Mouse (Mus musculus) kidney, embryonic 14.5 days (tissue): ENCODE results near the gene Tmsb15a. TPM values are rescaled to one million over a fixed set of nuclear protein-coding genes. Genes with fewer than 3 reads are reported as not detected.

ENCODE experiments used
- ATAC-seq: fragments of 200-750 bp; cut with Nextera tagmentation; 2 replicates; pipeline ENCODE4 v1.8.0; 2017; ENCODE audit warnings: moderate number of reproducible peaks, mild to moderate bottlenecking, moderate TSS enrichment, moderate library complexity; ENCODE audit not compliant: low FRiP score, low TSS enrichment
- H3K27ac ChIP-seq: fragments of 300-500 bp; sonication (generic); 2 replicates; pipeline ENCODE4 v1.5.1; 2014; ENCODE audit warnings: low read depth, mild to moderate bottlenecking, low read length, moderate library complexity, mixed read lengths
- H3K27me3 ChIP-seq: fragments of 300-500 bp; sonication (generic); 2 replicates; pipeline ENCODE4 v1.6.1; 2014; ENCODE audit warnings: mild to moderate bottlenecking, low read length; ENCODE audit not compliant: control insufficient read depth, insufficient read depth
- H3K36me3 ChIP-seq: fragments of 300-500 bp; sonication (generic); 2 replicates; pipeline ENCODE4 v1.6.1; 2014; ENCODE audit warnings: low read length, mixed read lengths; ENCODE audit not compliant: control insufficient read depth, insufficient read depth
- H3K4me1 ChIP-seq: fragments of 300-500 bp; sonication (generic); 2 replicates; pipeline ENCODE4 v1.6.1; 2014; ENCODE audit warnings: low read length, mixed read lengths; ENCODE audit not compliant: control insufficient read depth, insufficient read depth
- H3K4me2 ChIP-seq: fragments of 300-500 bp; sonication (generic); replicated peaks from 2 replicates; pipeline ENCODE4 v1.6.1; 2014; ENCODE audit warnings: low read depth, mild to moderate bottlenecking, low read length
- H3K4me3 ChIP-seq: fragments of 300-500 bp; sonication (generic); 2 replicates; pipeline ENCODE4 v1.5.1; 2014; ENCODE audit warnings: mild to moderate bottlenecking, low read length
- H3K9ac ChIP-seq: fragments of 300-500 bp; sonication (generic); 2 replicates; pipeline ENCODE4 v1.6.1; 2014; ENCODE audit warnings: low read depth, mild to moderate bottlenecking, low read length, moderate library complexity
- H3K9me3 ChIP-seq: fragments of 300-500 bp; sonication (generic); 2 replicates; pipeline ENCODE4 v1.6.1; 2016; ENCODE audit warnings: low read length; ENCODE audit not compliant: control insufficient read depth
- WGBS: fragments of 180-500 bp; shearing (Covaris S2); extraction: QIAGEN DNeasy Blood & Tissue Kit; methylation state at CpG from one replicate; pipeline ENCODE4 v1.1.7; 2014; 5-methylcytosine and 5-hydroxymethylcytosine counted together
- microRNA-seq: library from miRNA; unstranded; fragments of <30 nt; microRNA quantifications from one replicate; pipeline ENCODE4, GENCODE M21; 2016
- polyA plus RNA-seq: library from polyadenylated mRNA; unstranded; fragments of >200 nt; fragmentation: Nextera tagmentation; extraction: Ambion mirVana; gene quantifications from 2 replicates; pipeline ENCODE4 v1.2.1, GENCODE M21; 2014

The Tmsb15a gene
- polyA plus RNA-seq, 1 experiment from 2014 or later: not detected

DNA sequence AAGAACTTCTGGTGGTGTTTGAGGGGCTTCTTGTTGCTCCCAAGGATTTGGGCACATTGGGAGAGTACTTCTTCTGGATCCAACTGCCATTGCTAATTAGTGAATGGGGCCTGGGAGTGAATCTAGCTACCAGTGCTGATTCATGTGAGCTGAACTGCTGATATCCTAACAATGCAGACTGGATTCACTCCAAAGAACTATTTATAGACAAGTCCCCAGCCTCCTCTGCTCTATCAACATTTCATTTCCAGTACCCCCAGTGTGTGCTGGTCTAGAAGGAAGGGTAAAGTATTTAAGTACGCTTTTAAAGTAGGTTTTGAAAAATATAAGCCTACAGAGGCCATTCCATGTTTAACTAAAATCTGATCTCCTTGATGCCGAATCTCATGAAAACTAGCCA lies 12.2 kb downstream of the Tmsb15a start:
- no peaks in the 10 kb centered on the region for H3K9me3 ChIP-seq
- no peak overlapping the region for H3K9ac ChIP-seq
- H3K27ac ChIP-seq: no peak overlapping the region
- H3K4me2 ChIP-seq: no peak overlapping the region
- no peak for ATAC-seq
- H3K4me3 ChIP-seq: no peak overlapping the region
- no peaks in the 10 kb centered on the region for H3K4me1 ChIP-seq
- WGBS: 76% methylated on average over 2 of the region's 2 CpGs
- no peaks in the 10 kb centered on the region for H3K27me3 ChIP-seq
- no peaks in the 10 kb centered on the region for H3K36me3 ChIP-seq

DNA sequence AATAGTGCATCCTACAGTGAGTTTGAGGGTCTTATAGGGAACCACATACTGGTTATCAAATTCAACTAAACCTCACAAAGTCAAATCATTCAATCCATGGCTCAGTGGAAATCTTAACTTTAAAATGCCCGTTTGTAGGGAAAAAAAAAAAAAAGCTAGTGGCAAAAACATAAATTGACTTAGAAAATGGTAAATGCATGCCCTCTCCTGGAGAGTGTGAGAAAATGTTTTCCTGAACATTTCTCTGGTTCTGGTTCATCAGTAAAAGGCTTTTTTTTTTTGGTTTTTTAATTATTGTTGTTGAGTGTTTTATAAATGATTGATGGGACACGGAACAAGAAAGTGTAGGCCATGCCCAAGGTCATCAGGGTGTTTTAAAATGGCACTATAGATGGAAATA lies 20.7 kb downstream of the Tmsb15a start:
- Histone ChIP-seq H3K27me3 (no peaks in the 10 kb centered on the region), H3K27ac (no peak overlapping the region)
- WGBS: 49% methylated on average over 2 of the region's 2 CpGs

DNA sequence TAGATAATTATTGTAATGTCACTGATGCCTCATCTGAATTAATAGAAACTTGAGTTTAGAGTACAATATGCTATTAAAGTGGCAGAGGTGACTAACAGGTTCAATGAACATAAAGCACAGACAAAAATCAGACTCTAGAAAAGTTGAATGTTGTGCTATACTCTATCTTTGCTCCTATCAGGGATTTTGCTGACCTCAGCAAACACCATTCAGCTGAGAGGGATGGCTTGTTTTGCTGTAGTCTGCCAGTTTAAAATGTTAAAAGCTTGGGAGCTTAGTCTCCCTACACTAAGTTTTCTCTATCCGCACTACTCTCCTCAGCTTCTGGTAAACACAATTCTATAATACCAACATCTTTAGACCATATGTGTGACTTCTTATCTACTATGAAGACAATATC lies 21.9 kb downstream of the Tmsb15a start:
- Histone ChIP-seq H3K4me1 (no peaks in the 10 kb centered on the region), H3K27me3 (no peaks in the 10 kb centered on the region), H3K4me3 (no peak overlapping the region), H3K27ac (no peak overlapping the region), H3K4me2 (no peak overlapping the region), H3K9ac (no peak overlapping the region), H3K36me3 (no peaks in the 10 kb centered on the region), H3K9me3 (no peaks in the 10 kb centered on the region)
- 93% methylated on average over 1 of the region's 1 CpGs for WGBS
- ATAC-seq: no peak

More for the DNA sequence above, 20.7 kb downstream of the Tmsb15a start:
- Histone ChIP-seq H3K4me2 (no peak overlapping the region), H3K36me3 (no peaks in the 10 kb centered on the region), H3K9ac (no peak overlapping the region), H3K4me3 (no peak overlapping the region), H3K9me3 (no peaks in the 10 kb centered on the region), H3K4me1 (no peaks in the 10 kb centered on the region)
- no peak for ATAC-seq

DNA sequence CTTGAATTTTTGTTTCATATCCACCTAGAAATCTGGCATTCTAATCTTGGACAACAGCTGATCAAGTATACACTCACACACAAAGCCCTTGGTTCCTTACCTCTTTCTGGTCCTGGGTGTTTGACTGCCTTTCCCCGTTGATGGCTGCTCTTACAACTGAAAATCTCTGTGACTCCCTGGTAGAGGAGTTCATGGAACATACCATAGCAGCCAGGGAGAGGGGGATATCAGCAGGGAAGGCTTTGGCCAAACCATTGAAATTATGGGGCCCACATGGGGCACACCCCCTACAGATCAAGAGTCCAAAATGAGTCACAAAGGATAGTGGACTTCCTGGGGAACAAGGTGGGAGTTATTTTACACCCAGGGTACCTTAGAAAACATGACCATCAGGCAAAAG lies 31.4 kb downstream of the Tmsb15a start, which contains the start of gene Tcp11x2:
Gene Tcp11x2, minus strand, starts transcription at position 158 of the 400 bp plus-strand sequence.
- H3K4me1 ChIP-seq: no peaks in the 10 kb centered on the region
- no peaks in the 10 kb centered on the region for H3K36me3 ChIP-seq
- no peaks in the 10 kb centered on the region for H3K27me3 ChIP-seq
- H3K9ac ChIP-seq: no peak within 1 kb of the TSS
- no peak within 1 kb of the TSS for H3K27ac ChIP-seq
- no peaks in the 10 kb centered on the region for H3K9me3 ChIP-seq
- no peak within 1 kb of the TSS for H3K4me2 ChIP-seq
- ATAC-seq: no peak
- WGBS: 56% methylated on average over 1 of the region's 1 CpGs
- H3K4me3 ChIP-seq: no peak within 1 kb of the TSS

DNA sequence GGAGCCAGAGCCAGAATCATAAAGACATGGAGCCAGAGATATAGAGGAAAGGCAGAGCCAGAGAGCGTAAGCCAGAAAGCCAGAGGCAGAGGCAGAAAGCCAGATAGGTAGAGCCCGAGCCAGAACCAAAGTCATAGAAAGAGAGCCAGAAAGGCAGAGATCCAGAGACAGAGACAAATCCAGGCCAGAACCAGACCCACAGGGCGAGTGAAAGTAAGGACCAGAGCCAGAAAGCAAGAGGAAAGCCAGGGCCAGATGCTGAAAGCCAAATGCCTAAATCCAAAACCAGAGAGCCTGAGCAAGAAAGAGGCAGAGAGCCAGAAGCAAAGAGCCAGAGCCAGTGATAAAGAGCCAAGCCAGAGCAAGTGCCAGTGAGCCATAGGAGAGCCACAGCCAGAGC lies 37.3 kb downstream of the Tmsb15a start:
- no peak for ATAC-seq
- no peaks in the 10 kb centered on the region for H3K4me1 ChIP-seq
- no peak overlapping the region for H3K4me3 ChIP-seq
- no peaks in the 10 kb centered on the region for H3K9me3 ChIP-seq
- no peak overlapping the region for H3K9ac ChIP-seq
- no peak overlapping the region for H3K4me2 ChIP-seq
- H3K27me3 ChIP-seq: no peaks in the 10 kb centered on the region
- WGBS: 78% methylated on average over 3 of the region's 3 CpGs
- no peak overlapping the region for H3K27ac ChIP-seq
- H3K36me3 ChIP-seq: no peaks in the 10 kb centered on the region

DNA sequence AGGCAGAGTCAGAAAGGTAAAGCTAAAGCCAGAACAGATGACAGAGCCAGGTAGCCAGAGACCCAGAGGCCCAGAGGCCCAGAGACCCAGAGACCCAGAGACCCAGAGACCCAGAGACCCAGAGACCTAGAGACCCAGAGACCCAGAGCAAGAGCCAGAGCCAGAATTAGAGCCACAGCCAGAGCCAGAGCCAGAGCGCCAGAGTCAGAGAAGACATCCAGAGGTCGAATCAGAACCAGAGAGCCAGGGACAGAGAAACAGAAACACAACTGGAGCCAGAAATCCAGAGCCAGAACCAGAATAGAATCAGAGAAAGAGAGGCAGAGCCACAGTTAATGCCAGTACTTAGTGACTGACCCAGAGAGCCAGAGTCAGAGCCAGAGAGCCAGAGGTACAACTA lies 43.2 kb downstream of the Tmsb15a start:
- H3K36me3 ChIP-seq: no peaks in the 10 kb centered on the region
- H3K9me3 ChIP-seq: no peaks in the 10 kb centered on the region
- no peaks in the 10 kb centered on the region for H3K27me3 ChIP-seq
- no peak overlapping the region for H3K4me2 ChIP-seq
- no peak overlapping the region for H3K4me3 ChIP-seq
- H3K4me1 ChIP-seq: no peaks in the 10 kb centered on the region
- ATAC-seq: no peak
- WGBS: 56% methylated on average over 2 of the region's 2 CpGs
- no peak overlapping the region for H3K9ac ChIP-seq
- no peak overlapping the region for H3K27ac ChIP-seq

Small RNAs within 50 kb of the gene (microRNA-seq; reads per million reads assigned to microRNA genes)
- gene Mir7646: not detected

Other genes starting within 250 kb of the Tmsb15a start
- not detected in 2 replicates for gene AV320801, start 230.7 kb downstream of the Tmsb15a start, polyA plus RNA-seq
- gene Nxf7, start 126.5 kb downstream of the Tmsb15a start, polyA plus RNA-seq: not detected in 2 replicates
- not detected in 2 replicates for gene Prame, start 97.6 kb downstream of the Tmsb15a start, polyA plus RNA-seq
- not detected in 2 replicates for gene Tcp11x2, start 31.5 kb downstream of the Tmsb15a start, polyA plus RNA-seq
- 6.9 and 8.4 TPM in 2 replicates for gene Armcx5, start 17.5 kb upstream of the Tmsb15a start, polyA plus RNA-seq
- 24.4 and 49.1 TPM in 2 replicates for gene Gprasp1, start 17.5 kb upstream of the Tmsb15a start, polyA plus RNA-seq
- gene Bhlhb9, start 72.3 kb upstream of the Tmsb15a start, polyA plus RNA-seq: 38.6 and 56.1 TPM in 2 replicates
- 11.4 and 21.6 TPM in 2 replicates for gene Gprasp2, start 113.8 kb upstream of the Tmsb15a start, polyA plus RNA-seq